Mouse (Mus musculus): ENCODE data around the gene Ephb3.
A peak's percentile ranks its signal among the peaks of the same experiment; 100 is the strongest.
"Not testable (repeated sequence)": the region's sequence is repeated elsewhere in the genome, so short reads cannot be mapped to it uniquely, and the experiment has no call there.

Ephb3 gene

GRCm38 (mm10) chr16:21204367-21205092, at the start of gene Ephb3:
Gene Ephb3 (plus strand): TSS chr16:21204755.
- peak; percentile 57 to 67 for DNase-seq (ENCODE audit: low read depth in 1 of 2, low spot score in 2 of 2)

- not testable (repeated sequence) for DNase-seq (ENCODE audit: low read depth in 1 of 2, low spot score in 2 of 2)
These were observed 48.3 kb upstream of the Ephb3 start for GRCm38 (mm10) chr16:21156261-21156660.

GRCm38 (mm10) chr16:21159226-21159625, 45.3 kb upstream of the Ephb3 start:
- not testable (repeated sequence) for DNase-seq (ENCODE audit: low read depth in 1 of 2, low spot score in 2 of 2)

DNA sequence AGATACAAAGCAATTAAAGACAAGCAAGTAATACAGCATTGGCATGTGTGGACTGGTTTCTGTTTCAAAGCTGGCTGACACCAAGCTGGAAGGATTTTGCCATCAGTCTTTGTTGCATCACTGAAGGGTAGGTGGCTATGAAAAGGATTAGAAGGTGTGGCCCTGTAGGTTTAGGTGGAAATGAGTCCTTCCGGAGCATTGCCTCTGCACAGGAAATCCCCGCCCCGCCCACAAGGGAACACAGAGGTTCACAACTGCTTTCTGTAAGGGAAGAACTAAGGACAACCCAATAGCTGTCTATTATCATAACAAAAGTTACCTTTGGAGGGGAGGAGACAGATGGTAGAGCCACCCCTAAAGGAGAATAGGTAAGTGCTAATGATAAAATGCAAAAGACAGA, 41.1 kb upstream of the Ephb3 start:
- not testable (repeated sequence) for DNase-seq (ENCODE audit: low read depth in 1 of 2, low spot score in 2 of 2)

DNA sequence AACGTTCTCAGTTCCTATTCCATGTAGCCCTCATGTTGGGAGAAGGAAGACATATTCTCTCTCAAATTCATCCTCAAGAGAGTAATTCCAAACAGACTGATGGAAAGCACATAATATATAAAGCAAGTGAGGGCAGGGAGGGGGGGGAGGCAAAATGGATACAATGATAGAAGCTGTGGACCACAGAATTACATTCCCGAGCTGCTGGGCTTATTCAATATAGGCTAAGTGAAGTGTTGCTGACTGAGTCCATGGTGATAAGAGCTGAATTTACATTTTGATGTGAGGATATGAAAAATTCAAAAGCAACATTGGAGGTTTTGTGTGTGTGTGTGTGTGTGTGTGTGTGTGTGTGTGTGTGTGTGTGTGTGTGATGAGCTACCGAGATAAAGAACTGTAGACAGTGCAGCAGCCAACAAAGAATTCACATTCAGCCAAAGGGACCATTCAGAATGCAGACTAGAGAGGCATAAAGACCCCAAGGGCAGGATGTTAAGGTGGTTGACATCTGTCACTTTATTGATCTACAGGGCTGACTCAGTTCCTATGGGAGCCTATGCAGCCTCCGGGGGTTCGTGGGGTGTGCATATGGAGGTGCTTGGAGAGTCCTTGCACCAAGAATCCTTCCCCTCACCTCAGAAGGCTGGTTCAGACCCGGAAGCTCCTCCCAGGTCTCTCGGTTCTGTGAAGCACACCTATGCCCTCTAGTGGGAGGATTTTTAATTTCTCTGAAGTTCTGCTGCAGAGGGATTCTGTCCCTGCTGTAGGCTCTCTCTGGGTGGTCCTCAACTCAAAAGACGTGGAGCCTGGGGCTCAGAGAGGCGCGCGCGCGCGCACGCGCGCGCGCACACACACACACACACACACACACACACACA, 39.0 kb upstream of the Ephb3 start:
- DNase-seq (ENCODE audit: low read depth in 1 of 2, low spot score in 2 of 2) = not testable (repeated sequence)

GRCm38 (mm10) chr16:21168730-21169129, 35.8 kb upstream of the Ephb3 start:
- DNase-seq (ENCODE audit: low read depth in 1 of 2, low spot score in 2 of 2) = no peak

- no peak for DNase-seq (ENCODE audit: low read depth in 1 of 2, low spot score in 2 of 2)
These were observed 29.3 kb upstream of the Ephb3 start for GRCm38 (mm10) chr16:21175236-21175635.

GRCm38 (mm10) chr16:21182108-21182507, 22.4 kb upstream of the Ephb3 start:
- DNase-seq (ENCODE audit: low read depth in 1 of 2, low spot score in 2 of 2) = no peak

DNA sequence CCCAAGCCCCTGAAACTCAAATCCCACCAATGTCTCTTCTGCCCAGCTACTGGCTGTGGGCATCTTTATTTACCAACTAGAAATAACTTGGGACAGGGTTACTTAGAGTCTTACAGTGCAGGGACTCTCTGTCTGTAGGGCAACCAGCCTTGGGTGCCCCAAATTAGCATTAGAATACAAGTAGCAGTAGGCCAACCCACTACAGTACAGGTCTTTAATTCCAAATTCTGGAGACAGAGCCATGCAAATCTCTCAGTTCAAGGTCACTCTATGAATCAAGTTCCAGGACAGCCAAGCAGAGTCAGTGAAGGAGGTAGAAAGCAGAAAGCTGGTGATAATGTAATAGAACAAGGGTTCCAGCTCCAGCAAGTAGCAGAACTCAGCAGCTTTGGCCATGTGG, 19.9 kb upstream of the Ephb3 start:
- DNase-seq (ENCODE audit: low read depth in 1 of 2, low spot score in 2 of 2) = no peak

GRCm38 (mm10) chr16:21187568-21187967, 17.0 kb upstream of the Ephb3 start:
- no peak for DNase-seq (ENCODE audit: low read depth in 1 of 2, low spot score in 2 of 2)

- no peak for DNase-seq (ENCODE audit: low read depth in 1 of 2, low spot score in 2 of 2)
These were observed 16.2 kb upstream of the Ephb3 start for GRCm38 (mm10) chr16:21188345-21188744.

DNA sequence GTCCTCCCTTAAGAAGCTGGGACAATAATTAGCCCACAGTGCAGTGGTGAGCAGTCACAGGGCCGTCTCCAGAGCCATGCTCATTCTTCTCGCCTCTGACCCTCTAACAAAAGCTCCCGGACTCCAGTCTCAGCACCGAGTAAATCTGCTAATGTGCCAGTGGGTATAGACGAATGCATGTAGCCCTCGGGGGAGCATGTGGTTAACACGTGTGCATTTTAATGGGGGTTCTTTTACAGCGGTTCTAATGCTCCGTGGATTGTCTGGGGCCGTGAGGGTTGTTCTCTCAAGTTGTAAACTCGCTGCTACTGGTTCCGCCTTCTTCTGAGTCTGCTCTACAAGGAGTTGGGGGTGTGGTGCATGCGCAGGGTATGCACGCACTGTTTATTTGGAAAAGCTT, 13.0 kb upstream of the Ephb3 start:
- no peak for DNase-seq (ENCODE audit: low read depth in 1 of 2, low spot score in 2 of 2)

- DNase-seq (ENCODE audit: low read depth in 1 of 2, low spot score in 2 of 2) = no peak
These were observed 11.8 kb upstream of the Ephb3 start for GRCm38 (mm10) chr16:21192509-21193354.

DNA sequence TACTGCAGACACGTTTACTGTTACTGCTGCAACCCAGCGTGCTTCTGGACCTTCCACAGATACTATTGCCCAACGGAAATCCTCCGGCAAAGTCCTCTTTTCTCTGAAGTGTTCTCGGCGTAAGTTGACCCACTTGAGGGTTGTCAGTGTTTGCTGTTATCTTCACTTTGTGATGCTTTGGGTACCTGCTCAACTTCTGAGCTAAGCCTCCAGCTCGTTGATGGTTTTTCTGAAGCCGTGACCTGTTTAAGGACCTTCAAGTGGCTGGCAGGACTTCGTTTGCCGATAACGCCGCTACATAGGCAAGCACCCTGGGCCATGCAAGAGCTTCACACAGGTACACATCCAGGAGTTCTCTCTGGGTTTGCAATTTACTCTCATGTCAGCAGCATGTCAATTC, 10.4 kb upstream of the Ephb3 start:
- DNase-seq (ENCODE audit: low read depth in 1 of 2, low spot score in 2 of 2) = no peak

DNA sequence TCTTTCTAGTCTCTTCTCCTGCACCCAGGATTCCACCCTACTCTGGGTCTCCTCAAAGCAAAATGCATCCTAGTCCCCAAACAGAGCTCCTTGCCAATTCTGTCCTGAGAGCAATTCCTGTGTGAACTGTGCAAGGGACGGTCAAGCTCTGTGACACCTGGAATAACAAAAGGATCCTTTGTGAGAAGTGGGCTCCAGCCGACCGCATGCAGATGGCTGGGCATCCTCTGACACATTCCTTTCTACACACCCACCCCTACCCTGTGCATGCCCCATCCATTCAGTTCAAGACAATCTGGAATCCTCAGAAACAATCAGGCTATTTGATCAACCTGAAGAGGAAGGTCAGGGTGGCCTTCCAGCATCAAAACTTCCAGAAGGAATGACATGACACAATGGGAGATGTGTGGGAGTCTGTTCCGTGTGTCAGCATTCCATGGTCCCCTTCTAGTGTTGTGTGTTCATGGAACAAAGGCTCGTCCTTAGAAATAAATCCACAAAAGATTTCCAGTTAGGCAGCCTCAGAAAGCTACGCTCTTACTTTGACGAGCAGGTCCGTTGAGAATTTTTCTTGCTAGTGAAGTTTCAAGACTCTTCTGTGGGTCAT, 9.2 kb upstream of the Ephb3 start:
- no peak for DNase-seq (ENCODE audit: low read depth in 1 of 2, low spot score in 2 of 2)

DNA sequence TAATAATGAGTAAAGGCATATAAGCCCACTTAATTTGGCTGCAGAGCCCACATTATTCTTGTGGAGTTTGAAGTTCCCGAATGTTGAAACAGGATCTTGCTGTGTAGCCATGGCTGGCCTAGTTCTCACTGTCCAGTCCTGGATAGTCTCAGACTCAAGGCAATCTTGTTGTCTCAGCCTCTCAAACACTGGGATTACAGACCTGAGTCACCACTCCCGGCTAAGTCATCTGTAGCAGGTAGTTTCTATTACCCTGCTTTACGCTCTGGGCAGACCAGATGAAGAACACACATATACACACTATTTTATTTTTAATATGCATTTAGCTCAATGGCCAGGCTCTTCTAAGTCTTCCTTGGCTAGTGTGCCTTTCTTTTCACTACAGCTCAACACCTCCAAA, 8.0 kb upstream of the Ephb3 start:
- DNase-seq (ENCODE audit: low read depth in 1 of 2, low spot score in 2 of 2) = no peak

GRCm38 (mm10) chr16:21197542-21197941, 7.0 kb upstream of the Ephb3 start:
- no peak for DNase-seq (ENCODE audit: low read depth in 1 of 2, low spot score in 2 of 2)

DNA sequence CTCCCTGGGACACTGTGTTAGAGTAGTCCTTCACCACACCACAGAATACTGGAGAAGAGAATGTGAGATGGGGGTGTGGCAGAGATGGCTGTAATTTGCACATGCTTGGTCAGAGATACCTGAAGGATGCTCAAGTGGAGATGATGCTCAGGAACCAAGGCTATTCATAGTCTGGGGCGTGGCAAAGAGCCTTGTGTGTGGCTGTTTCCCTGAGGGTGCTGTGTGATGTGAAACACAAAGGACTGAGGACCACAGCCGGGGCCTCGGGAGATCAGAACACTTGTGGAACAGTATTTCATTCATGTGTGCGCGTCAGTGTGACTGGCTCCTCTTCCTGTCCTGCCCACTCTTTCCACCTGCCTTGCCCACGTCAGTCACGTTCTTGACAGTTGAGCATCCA, 6.5 kb upstream of the Ephb3 start:
- DNase-seq (ENCODE audit: low read depth in 1 of 2, low spot score in 2 of 2) = no peak

DNA sequence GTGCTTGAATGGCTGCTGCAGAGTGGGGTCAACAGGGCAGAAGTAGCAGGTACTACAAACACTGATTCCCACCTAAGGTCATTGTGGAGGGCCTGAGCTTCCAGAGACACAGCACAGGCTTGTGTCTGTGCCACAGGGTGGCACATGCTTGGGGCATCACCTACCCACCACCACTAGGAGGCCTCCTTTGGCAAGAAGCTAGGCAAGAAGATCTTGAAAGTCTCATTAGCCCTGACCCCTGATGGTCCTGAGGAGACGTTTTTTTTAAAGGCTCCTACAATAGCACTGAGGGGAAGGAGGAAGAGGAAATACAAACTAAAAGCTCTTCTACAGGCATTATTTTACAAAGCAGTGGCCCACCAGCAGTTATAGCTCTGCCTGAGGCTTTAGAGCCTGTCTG, 6.0 kb upstream of the Ephb3 start:
- no peak for DNase-seq (ENCODE audit: low read depth in 1 of 2, low spot score in 2 of 2)

DNA sequence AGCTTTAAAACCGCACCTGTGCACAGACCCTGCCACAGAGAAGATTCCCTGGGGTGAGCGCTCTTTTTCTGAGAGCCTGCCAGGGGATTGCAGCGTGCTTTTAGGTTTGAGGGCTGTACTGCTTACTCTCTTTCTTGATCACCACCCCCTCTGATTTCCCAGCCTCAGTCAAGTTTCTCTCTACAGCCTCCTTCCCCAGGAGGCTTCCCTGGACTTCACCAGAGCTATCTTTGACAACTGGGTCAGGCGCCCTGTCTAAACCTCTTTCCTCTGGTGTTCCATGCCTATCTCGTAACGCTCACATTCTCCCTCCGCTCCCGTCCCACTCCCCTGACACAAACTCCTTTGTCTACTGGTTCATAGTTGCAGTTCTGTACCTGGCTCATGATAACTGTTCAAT, 5.1 kb upstream of the Ephb3 start:
- no peak for DNase-seq (ENCODE audit: low read depth in 1 of 2, low spot score in 2 of 2)

DNA sequence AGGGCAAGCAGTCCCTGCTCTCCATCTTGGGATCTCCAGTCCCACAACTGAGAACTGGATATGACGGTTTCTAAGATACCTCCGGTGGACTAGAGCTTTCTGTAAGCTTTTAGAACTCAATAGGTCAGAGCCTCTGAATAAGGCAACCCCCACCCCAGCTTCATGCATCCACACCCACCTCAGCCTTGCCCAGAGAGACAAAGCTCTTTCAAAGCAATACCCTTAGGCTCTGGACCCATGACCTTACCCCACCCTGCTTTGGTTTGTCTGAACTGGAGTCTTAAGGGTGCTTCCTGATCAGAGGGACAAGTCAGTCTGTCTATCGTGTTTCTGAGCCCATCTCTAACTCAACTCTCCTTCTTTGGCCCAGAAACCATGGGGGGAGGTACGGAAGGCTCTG, 1.8 kb upstream of the Ephb3 start:
- no peak for DNase-seq (ENCODE audit: low read depth in 1 of 2, low spot score in 2 of 2)

Data from monocyte, adult 2 months (primary cell).